Mouse (Mus musculus) testis, adult 2 months (tissue): Measurements from ENCODE around the gene Cpt1a.

Experiments
- CTCF ChIP-seq: fragments of 200-500 bp; IDR thresholded peaks from 2 replicates; pipeline ENCODE4 v1.5.1; 2012; ENCODE audit warnings: low read depth, mild to moderate bottlenecking, inconsistent platforms, low read length, moderate library complexity; ENCODE audit not compliant: control insufficient read depth, insufficient read depth, insufficient replicate concordance
- POLR2A ChIP-seq: fragments of 200-500 bp; IDR thresholded peaks from 2 replicates; pipeline ENCODE4 v1.6.1; 2012; ENCODE audit warnings: low read depth, mild to moderate bottlenecking, inconsistent platforms, low read length, moderate library complexity; ENCODE audit not compliant: control insufficient read depth

DNA sequence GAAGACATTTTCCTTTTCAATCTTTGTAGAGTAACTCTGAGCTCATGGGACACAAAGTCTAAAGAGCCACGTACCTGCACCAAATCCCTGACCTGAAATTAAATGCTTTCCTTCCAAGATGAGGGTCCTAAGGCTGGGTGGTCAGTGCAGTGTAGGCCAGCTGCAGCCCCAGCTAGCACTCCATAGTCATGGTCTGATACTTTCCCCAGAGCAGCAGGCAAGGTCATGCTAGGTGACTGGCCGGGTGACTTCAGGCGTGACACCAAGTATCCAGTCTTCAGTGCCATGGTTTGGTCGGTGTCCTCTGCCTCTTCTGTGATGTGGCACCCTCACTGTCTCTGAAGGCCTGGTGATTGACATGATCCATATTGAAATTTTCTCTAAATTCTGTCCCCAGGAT, 77.9 kb downstream of the Cpt1a start:
- TF ChIP-seq CTCF, result no peak
- no peak for TF ChIP-seq POLR2A
